Mouse (Mus musculus) heart, embryonic 12.5 days (tissue): ENCODE data around the gene Slc25a34. TPM values are rescaled to one million over a fixed set of nuclear protein-coding genes. Genes with fewer than 3 reads are reported as not detected.

Source experiments
- ATAC-seq: fragments of 200-750 bp; cut with Nextera tagmentation; 2 replicates; pipeline ENCODE4 v1.8.0; 2017; ENCODE audit warnings: moderate TSS enrichment, moderate library complexity; ENCODE audit not compliant: insufficient number of reproducible peaks, low FRiP score
- H3K27ac ChIP-seq: fragments of 300-500 bp; sonication (generic); 2 replicates; pipeline ENCODE4 v1.5.1; 2016; ENCODE audit warnings: mild to moderate bottlenecking, moderate library complexity; ENCODE audit not compliant: poor library complexity, severe bottlenecking
- H3K27me3 ChIP-seq: fragments of 300-500 bp; sonication (generic); replicated peaks from 2 replicates; pipeline ENCODE4 v1.6.1; 2016; ENCODE audit warnings: mild to moderate bottlenecking, moderate library complexity
- H3K36me3 ChIP-seq: fragments of 300-500 bp; sonication (generic); 2 replicates; pipeline ENCODE4 v1.6.1; 2016; ENCODE audit warnings: mild to moderate bottlenecking, moderate library complexity
- H3K4me1 ChIP-seq: fragments of 300-500 bp; sonication (generic); replicated peaks from 2 replicates; pipeline ENCODE4 v1.6.1; 2016; ENCODE audit warnings: mild to moderate bottlenecking
- H3K4me2 ChIP-seq: fragments of 300-500 bp; sonication (generic); 2 replicates; pipeline ENCODE4 v1.6.1; 2016; ENCODE audit warnings: mild to moderate bottlenecking, moderate library complexity
- H3K4me3 ChIP-seq: fragments of 300-500 bp; sonication (generic); 2 replicates; pipeline ENCODE4 v1.5.1; 2016; ENCODE audit warnings: mild to moderate bottlenecking
- H3K9ac ChIP-seq: fragments of 300-500 bp; sonication (generic); 2 replicates; pipeline ENCODE4 v1.6.1; 2016; ENCODE audit warnings: mild to moderate bottlenecking, moderate library complexity
- H3K9me3 ChIP-seq: fragments of 300-500 bp; sonication (generic); replicated peaks from 2 replicates; pipeline ENCODE4 v1.6.1; 2016; ENCODE audit warnings: mild to moderate bottlenecking, moderate library complexity
- WGBS: fragments of 180-500 bp; shearing (Covaris S2); methylation state at CpG from one replicate; pipeline ENCODE4 v1.1.7; 2016; 5-methylcytosine and 5-hydroxymethylcytosine counted together
- polyA plus RNA-seq: library from polyadenylated mRNA; unstranded; fragments of >200 nt; fragmentation: Nextera tagmentation; extraction: Ambion mirVana; gene quantifications from 2 replicates; pipeline ENCODE4 v1.2.1, GENCODE M21; 2016

Slc25a34 gene
- polyA plus RNA-seq, 1 experiment from 2014 or later: 0.24 TPM

- Histone ChIP-seq H3K27ac (no peak overlapping the region), H3K9me3 (no peaks in the 10 kb centered on the region), H3K4me3 (peak overlapping the region; percentile 34), H3K36me3 (no peaks in the 10 kb centered on the region), H3K4me2 (peak overlapping the region; percentile 70), H3K9ac (peak overlapping the region; percentile 49), H3K27me3 (no peaks in the 10 kb centered on the region; the same call in 1 of the 2 replicates), H3K4me1 (peaks cover 12% of the 10 kb centered on the region)
- peak; percentile 49 for ATAC-seq
- 3% methylated on average over 20 of the region's 20 CpGs for WGBS
These were observed 6.3 kb downstream of the Slc25a34 start for GRCm38 (mm10) chr4:141617299-141617698.

- Histone ChIP-seq H3K27ac (no peak overlapping the region), H3K4me3 (no peak overlapping the region), H3K4me2 (0 out of 2 replicates have a peak overlapping the region, but pooled peaks have one; percentile 70), H3K9me3 (no peaks in the 10 kb centered on the region), H3K9ac (no peak overlapping the region), H3K36me3 (no peaks in the 10 kb centered on the region), H3K27me3 (no peaks in the 10 kb centered on the region; the same call in 1 of the 2 replicates), H3K4me1 (peaks cover 12% of the 10 kb centered on the region)
- no peak for ATAC-seq
- 77% methylated on average over 6 of the region's 6 CpGs for WGBS
These were observed 6.8 kb downstream of the Slc25a34 start for GRCm38 (mm10) chr4:141616811-141617210.

- H3K27ac ChIP-seq: no peak overlapping the region
- WGBS: 81% methylated on average over 14 of the region's 14 CpGs
- H3K9ac ChIP-seq: no peak overlapping the region
- no peaks in the 10 kb centered on the region for H3K9me3 ChIP-seq
- peaks cover 18% of the 10 kb centered on the region for H3K4me1 ChIP-seq
- H3K27me3 ChIP-seq: no peaks in the 10 kb centered on the region; the same call in 1 of the 2 replicates
- no peak for ATAC-seq
- no peak overlapping the region for H3K4me2 ChIP-seq
- no peak overlapping the region for H3K4me3 ChIP-seq
- H3K36me3 ChIP-seq: no peaks in the 10 kb centered on the region
These were observed 8.7 kb downstream of the Slc25a34 start for GRCm38 (mm10) chr4:141614946-141615345.

- Histone ChIP-seq H3K4me1 (peaks cover 15% of the 10 kb centered on the region), H3K27me3 (no peaks in the 10 kb centered on the region), H3K9me3 (no peaks in the 10 kb centered on the region), H3K4me2 (no peak overlapping the region), H3K9ac (no peak overlapping the region), H3K27ac (no peak overlapping the region), H3K36me3 (no peaks in the 10 kb centered on the region), H3K4me3 (no peak overlapping the region)
- 51% methylated on average over 6 of the region's 6 CpGs for WGBS
- ATAC-seq: peak; percentile 71
These were observed 14.1 kb downstream of the Slc25a34 start for GRCm38 (mm10) chr4:141609538-141609937.

- Histone ChIP-seq H3K4me1 (peaks cover 49% of the 10 kb centered on the region), H3K9ac (no peak within 1 kb of the TSS), H3K27ac (no peak within 1 kb of the TSS), H3K4me2 (no peak within 1 kb of the TSS), H3K9me3 (no peaks in the 10 kb centered on the region), H3K4me3 (no peak within 1 kb of the TSS), H3K36me3 (no peaks in the 10 kb centered on the region), H3K27me3 (no peaks in the 10 kb centered on the region)
- no peak for ATAC-seq
- 69% methylated on average over 11 of the region's 11 CpGs for WGBS
These were observed 17.8 kb downstream of the Slc25a34 start, which contains the start of gene Fblim1 for GRCm38 (mm10) chr4:141605861-141606260. Fblim1 (minus strand) TSS chr4:141606096.

- Histone ChIP-seq H3K9ac (no peak overlapping the region), H3K27me3 (no peaks in the 10 kb centered on the region), H3K4me3 (no peak overlapping the region), H3K9me3 (no peaks in the 10 kb centered on the region), H3K36me3 (no peaks in the 10 kb centered on the region), H3K27ac (no peak overlapping the region), H3K4me1 (peaks cover 53% of the 10 kb centered on the region), H3K4me2 (no peak overlapping the region)
- ATAC-seq: no peak
- WGBS: 87% methylated on average over 5 of the region's 5 CpGs
These were observed 18.2 kb downstream of the Slc25a34 start for GRCm38 (mm10) chr4:141605421-141605820.

GRCm38 (mm10) chr4:141604493-141604892, 19.1 kb downstream of the Slc25a34 start:
- WGBS: 51% methylated on average over 8 of the region's 8 CpGs
- H3K27ac ChIP-seq: peak overlapping the region; percentile 45

GRCm38 (mm10) chr4:141603921-141604320, 19.7 kb downstream of the Slc25a34 start:
- Histone ChIP-seq H3K9me3 (no peaks in the 10 kb centered on the region), H3K27ac (peak overlapping the region; percentile 45), H3K4me2 (no peak overlapping the region), H3K9ac (no peak overlapping the region), H3K27me3 (no peaks in the 10 kb centered on the region), H3K4me1 (peaks cover 53% of the 10 kb centered on the region), H3K36me3 (no peaks in the 10 kb centered on the region), H3K4me3 (no peak overlapping the region)
- WGBS: 54% methylated on average over 4 of the region's 4 CpGs
- ATAC-seq: no peak

More at GRCm38 (mm10) chr4:141604493-141604892, 19.1 kb downstream of the Slc25a34 start:
- no peaks in the 10 kb centered on the region for H3K9me3 ChIP-seq
- peaks cover 53% of the 10 kb centered on the region for H3K4me1 ChIP-seq
- H3K27me3 ChIP-seq: no peaks in the 10 kb centered on the region
- ATAC-seq: no peak
- H3K4me2 ChIP-seq: no peak overlapping the region
- H3K9ac ChIP-seq: no peak overlapping the region
- no peak overlapping the region for H3K4me3 ChIP-seq
- no peaks in the 10 kb centered on the region for H3K36me3 ChIP-seq

GRCm38 (mm10) chr4:141602523-141603223, 20.9 kb downstream of the Slc25a34 start:
- H3K9ac ChIP-seq: no peak overlapping the region
- peak overlapping the region; percentile 74 for H3K27ac ChIP-seq
- peaks cover 53% of the 10 kb centered on the region for H3K4me1 ChIP-seq
- no peaks in the 10 kb centered on the region for H3K27me3 ChIP-seq
- H3K4me2 ChIP-seq: no peak overlapping the region
- no peaks in the 10 kb centered on the region for H3K36me3 ChIP-seq
- 50% methylated on average over 11 of the region's 11 CpGs for WGBS
- H3K9me3 ChIP-seq: no peaks in the 10 kb centered on the region
- ATAC-seq: peak; percentile 36
- no peak overlapping the region for H3K4me3 ChIP-seq

GRCm38 (mm10) chr4:141601148-141601862, 22.3 kb downstream of the Slc25a34 start:
- peaks cover 60% of the 10 kb centered on the region for H3K4me1 ChIP-seq
- no peak overlapping the region for H3K9ac ChIP-seq
- no peak for ATAC-seq
- 57% methylated on average over 12 of the region's 12 CpGs for WGBS
- H3K9me3 ChIP-seq: no peaks in the 10 kb centered on the region
- H3K27me3 ChIP-seq: no peaks in the 10 kb centered on the region
- no peak overlapping the region for H3K4me3 ChIP-seq
- H3K36me3 ChIP-seq: no peaks in the 10 kb centered on the region
- no peak overlapping the region for H3K4me2 ChIP-seq
- H3K27ac ChIP-seq: peak overlapping the region; percentile 74

GRCm38 (mm10) chr4:141600364-141600763, 23.3 kb downstream of the Slc25a34 start:
- H3K4me3 ChIP-seq: peak overlapping the region; percentile 76; the same call in 1 of the 2 replicates
- peak overlapping the region; percentile 84; the same call in 1 of the 2 replicates for H3K27ac ChIP-seq
- no peak for ATAC-seq
- no peaks in the 10 kb centered on the region for H3K27me3 ChIP-seq
- WGBS: 27% methylated on average over 6 of the region's 6 CpGs
- no peaks in the 10 kb centered on the region for H3K9me3 ChIP-seq
- H3K4me2 ChIP-seq: peak overlapping the region; percentile 91
- peaks cover 54% of the 10 kb centered on the region for H3K4me1 ChIP-seq
- peaks cover 4% of the 10 kb centered on the region for H3K36me3 ChIP-seq
- no peak overlapping the region; the same call in 1 of the 2 replicates for H3K9ac ChIP-seq
